Mouse (Mus musculus): Measurements from ENCODE around the gene Olfr1532-ps1. TPM values are rescaled to one million over a fixed set of nuclear protein-coding genes. Genes with fewer than 3 reads are reported as not detected.
"Not testable (repeated sequence)": the region's sequence is repeated elsewhere in the genome, so short reads cannot be mapped to it uniquely, and the experiment has no call there.

Olfr1532-ps1 gene
- polyA plus RNA-seq (2015; fragmentation: Nextera tagmentation; extraction: Ambion mirVana), result not detected in 2 replicates

GRCm38 (mm10) chr7:106907676-106908075 is at the start of gene Olfr1532-ps1:
Olfr1532-ps1 (plus strand) TSS chr7:106908001.
- Histone ChIP-seq H3K36me3 (no peaks in the 10 kb centered on the region), H3K27ac (replicated peaks) (no peak within 1 kb of the TSS), H3K9ac (no peak within 1 kb of the TSS), H3K9me3 (no peaks in the 10 kb centered on the region), H3K4me2 (no peak within 1 kb of the TSS), H3K27me3 (no peaks in the 10 kb centered on the region), H3K4me3 (no peak within 1 kb of the TSS), H3K4me1 (replicated peaks) (no peaks in the 10 kb centered on the region)
- 68% methylated on average over 2 of the region's 2 CpGs for WGBS
- no peak for ATAC-seq (ENCODE audit: low read depth)

- H3K9ac ChIP-seq, result no peak within 1 kb of the TSS
- H3K36me3 ChIP-seq, result no peaks in the 10 kb centered on the region
- H3K9me3 ChIP-seq, result no peaks in the 10 kb centered on the region
- no peak for ATAC-seq (ENCODE audit: low read depth)
- H3K4me1 ChIP-seq (replicated peaks), result no peaks in the 10 kb centered on the region
- H3K4me2 ChIP-seq, result no peak within 1 kb of the TSS
- no peaks in the 10 kb centered on the region for H3K27me3 ChIP-seq
- no peak within 1 kb of the TSS for H3K4me3 ChIP-seq
- no peak within 1 kb of the TSS for H3K27ac ChIP-seq (replicated peaks)
These were observed 44.9 kb upstream of the Olfr1532-ps1 start, which contains the start of gene Olfr704 for GRCm38 (mm10) chr7:106862885-106863284. Olfr704 (plus strand) TSS chr7:106863185.

DNA sequence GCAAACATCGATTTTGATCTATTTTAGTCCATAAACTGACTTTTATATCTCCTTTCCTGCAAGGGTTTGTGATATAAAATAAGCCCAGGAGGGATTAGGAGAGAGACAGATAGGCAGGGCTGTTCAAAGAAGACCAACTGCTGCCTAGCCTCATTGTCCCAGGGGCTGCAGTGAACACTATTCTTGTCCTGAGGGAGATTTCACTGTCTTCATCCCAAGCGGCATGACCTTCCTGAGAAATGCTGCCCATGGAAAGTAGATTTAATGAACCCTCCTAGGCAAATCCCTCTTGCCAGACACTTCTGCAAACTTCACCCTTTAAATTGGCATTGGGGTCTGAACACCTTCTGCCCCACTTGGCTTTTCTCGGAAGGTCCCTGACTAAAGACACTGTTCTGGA is 31.0 kb upstream of the Olfr1532-ps1 start, which contains the start of gene Olfr705:
Gene Olfr705 (minus strand): TSS at position 101 of the 400 bp plus-strand sequence.
- Histone ChIP-seq H3K4me2 (no peak within 1 kb of the TSS), H3K27me3 (no peaks in the 10 kb centered on the region), H3K9ac (no peak within 1 kb of the TSS), H3K9me3 (no peaks in the 10 kb centered on the region), H3K36me3 (no peaks in the 10 kb centered on the region), H3K27ac (replicated peaks) (no peak within 1 kb of the TSS), H3K4me3 (no peak within 1 kb of the TSS), H3K4me1 (replicated peaks) (no peaks in the 10 kb centered on the region)
- WGBS, result 86% methylated on average over 3 of the region's 3 CpGs
- no peak for ATAC-seq (ENCODE audit: low read depth)

GRCm38 (mm10) chr7:106888062-106888461 is 19.7 kb upstream of the Olfr1532-ps1 start, which contains the start of gene Olfr706:
Olfr706 (minus strand) TSS chr7:106888162.
- H3K27ac ChIP-seq (replicated peaks), result no peak within 1 kb of the TSS
- no peaks in the 10 kb centered on the region for H3K9me3 ChIP-seq
- 86% methylated on average over 2 of the region's 2 CpGs for WGBS
- H3K4me1 ChIP-seq (replicated peaks), result no peaks in the 10 kb centered on the region
- no peaks in the 10 kb centered on the region for H3K36me3 ChIP-seq
- H3K4me2 ChIP-seq, result no peak within 1 kb of the TSS
- no peak within 1 kb of the TSS for H3K9ac ChIP-seq
- H3K4me3 ChIP-seq, result no peak within 1 kb of the TSS
- no peaks in the 10 kb centered on the region for H3K27me3 ChIP-seq
- no peak for ATAC-seq (ENCODE audit: low read depth)

DNA sequence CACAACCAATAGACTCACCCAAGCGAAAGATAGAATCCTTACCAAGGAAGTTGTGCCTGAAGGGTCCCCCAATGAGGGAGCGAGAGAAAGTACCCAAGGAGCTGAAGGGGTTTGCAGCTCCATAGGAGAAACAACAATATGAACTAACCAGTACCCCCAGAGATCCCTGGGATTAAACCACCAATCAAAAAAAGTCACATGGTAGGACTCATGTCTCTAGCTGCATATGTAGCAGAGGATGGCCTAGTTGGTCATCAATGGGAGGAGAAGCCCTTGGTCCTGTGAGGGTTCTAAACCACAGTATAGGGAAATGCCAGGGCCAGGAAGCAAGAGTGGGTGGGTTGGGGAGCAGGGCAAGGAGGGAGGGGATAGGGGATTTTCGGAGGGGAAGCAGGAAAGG is 6.7 kb upstream of the Olfr1532-ps1 start, which contains the start of gene Olfr707:
Gene Olfr707 (minus strand): TSS at position 101 of the 400 bp plus-strand sequence.
- not testable (repeated sequence) for H3K4me1 ChIP-seq (replicated peaks); H3K36me3 ChIP-seq; H3K9ac ChIP-seq; H3K4me2 ChIP-seq; H3K27ac ChIP-seq (replicated peaks); ATAC-seq (ENCODE audit: low read depth); H3K27me3 ChIP-seq; H3K4me3 ChIP-seq; H3K9me3 ChIP-seq
- 92% methylated on average over 3 of the region's 3 CpGs for WGBS

GRCm38 (mm10) chr7:106920961-106921360 is 13.2 kb downstream of the Olfr1532-ps1 start:
- H3K27ac ChIP-seq (replicated peaks); H3K36me3 ChIP-seq; H3K4me3 ChIP-seq; H3K4me2 ChIP-seq; H3K9ac ChIP-seq; H3K4me1 ChIP-seq (replicated peaks); ATAC-seq (ENCODE audit: low read depth); H3K27me3 ChIP-seq; H3K9me3 ChIP-seq: not testable (repeated sequence)
- 89% methylated on average over 7 of the region's 7 CpGs for WGBS

GRCm38 (mm10) chr7:106932119-106932518 is 24.3 kb downstream of the Olfr1532-ps1 start, which contains the start of gene Olfr709-ps1:
Olfr709-ps1 (minus strand) TSS chr7:106932219.
- H3K4me2 ChIP-seq, result no peak within 1 kb of the TSS
- no peaks in the 10 kb centered on the region for H3K4me1 ChIP-seq (replicated peaks)
- H3K27me3 ChIP-seq, result no peaks in the 10 kb centered on the region
- no peak for ATAC-seq (ENCODE audit: low read depth)
- no peak within 1 kb of the TSS for H3K9ac ChIP-seq
- no peak within 1 kb of the TSS for H3K4me3 ChIP-seq
- H3K9me3 ChIP-seq, result no peaks in the 10 kb centered on the region
- H3K36me3 ChIP-seq, result no peaks in the 10 kb centered on the region
- no peak within 1 kb of the TSS for H3K27ac ChIP-seq (replicated peaks)

DNA sequence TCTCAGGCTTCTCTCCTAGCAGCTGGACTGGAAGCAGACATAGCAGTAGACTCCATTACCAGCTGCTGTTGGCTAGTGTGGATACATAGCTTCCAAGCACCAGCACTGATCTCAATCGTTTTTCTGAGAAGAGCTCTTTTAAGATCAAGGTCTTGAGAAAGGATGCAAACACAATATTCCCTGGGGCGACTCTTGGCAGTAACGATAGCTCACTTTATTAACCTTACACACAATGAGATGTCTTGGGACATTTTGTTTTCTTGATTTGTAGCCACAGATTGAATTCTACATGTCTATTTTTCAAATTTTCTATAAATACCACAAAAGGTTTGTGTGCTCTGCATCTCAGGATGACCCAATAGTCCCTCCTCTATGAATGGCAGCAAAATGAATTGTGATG is 40.4 kb downstream of the Olfr1532-ps1 start, which contains the start of gene Olfr710:
Gene Olfr710 (minus strand): TSS at position 101 of the 400 bp plus-strand sequence.
- no peak within 1 kb of the TSS for H3K4me3 ChIP-seq
- WGBS, result 78% methylated on average over 3 of the region's 3 CpGs
- no peaks in the 10 kb centered on the region for H3K27me3 ChIP-seq

DNA sequence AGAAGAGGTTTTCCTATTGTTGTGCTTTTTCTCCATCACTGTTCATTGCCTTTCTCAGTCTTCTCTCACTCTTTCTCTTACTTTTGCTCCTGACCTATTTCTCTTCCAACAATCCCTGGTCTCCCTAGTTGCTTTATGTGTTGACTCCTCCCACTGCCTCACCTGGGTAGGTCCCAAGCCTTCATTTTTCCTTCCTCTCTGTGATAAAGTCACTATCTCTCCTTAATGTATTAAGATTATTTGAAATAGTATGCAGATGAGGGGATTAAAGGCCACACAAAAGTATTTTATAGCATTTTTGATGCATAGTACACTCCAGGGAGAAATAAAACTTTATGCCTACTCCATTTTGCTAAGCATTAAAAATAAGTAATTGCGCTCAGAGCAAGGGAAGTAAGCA is 56.0 kb downstream of the Olfr1532-ps1 start, which contains the start of gene Olfr6:
Gene Olfr6 (minus strand): TSS at position 101 of the 400 bp plus-strand sequence.
- H3K27me3 ChIP-seq, result no peaks in the 10 kb centered on the region
- H3K4me1 ChIP-seq (replicated peaks), result no peaks in the 10 kb centered on the region

More for the DNA sequence above, 40.4 kb downstream of the Olfr1532-ps1 start, which contains the start of gene Olfr710:
- no peak within 1 kb of the TSS for H3K4me2 ChIP-seq
- H3K27ac ChIP-seq (replicated peaks), result no peak within 1 kb of the TSS
- no peak for ATAC-seq (ENCODE audit: low read depth)
- no peak within 1 kb of the TSS for H3K9ac ChIP-seq
- H3K4me1 ChIP-seq (replicated peaks), result no peaks in the 10 kb centered on the region
- no peaks in the 10 kb centered on the region for H3K9me3 ChIP-seq
- no peaks in the 10 kb centered on the region for H3K36me3 ChIP-seq

More for the DNA sequence above, 56.0 kb downstream of the Olfr1532-ps1 start, which contains the start of gene Olfr6:
- Histone ChIP-seq H3K4me2 (no peak within 1 kb of the TSS), H3K27ac (replicated peaks) (no peak within 1 kb of the TSS), H3K9me3 (no peaks in the 10 kb centered on the region), H3K36me3 (no peaks in the 10 kb centered on the region), H3K9ac (no peak within 1 kb of the TSS), H3K4me3 (no peak within 1 kb of the TSS)
- 81% methylated on average over 1 of the region's 1 CpGs for WGBS
- no peak for ATAC-seq (ENCODE audit: low read depth)

Other genes starting within 250 kb of the Olfr1532-ps1 start
- gene Olfr693, start 227.4 kb upstream of the Olfr1532-ps1 start, polyA plus RNA-seq (2015; fragmentation: Nextera tagmentation; extraction: Ambion mirVana), result not detected in 2 replicates
- not detected in 2 replicates for gene Olfr694, start 216.2 kb upstream of the Olfr1532-ps1 start, polyA plus RNA-seq (2015; fragmentation: Nextera tagmentation; extraction: Ambion mirVana)
- gene Olfr695, start 191.6 kb upstream of the Olfr1532-ps1 start, polyA plus RNA-seq (2015; fragmentation: Nextera tagmentation; extraction: Ambion mirVana), result not detected in 2 replicates
- not detected in 2 replicates for gene Olfr697, start 165.6 kb upstream of the Olfr1532-ps1 start, polyA plus RNA-seq (2015; fragmentation: Nextera tagmentation; extraction: Ambion mirVana)
- not detected in 2 replicates for gene Olfr698, start 152.6 kb upstream of the Olfr1532-ps1 start, polyA plus RNA-seq (2015; fragmentation: Nextera tagmentation; extraction: Ambion mirVana)
- not detected in 2 replicates for gene Olfr699, start 114.8 kb upstream of the Olfr1532-ps1 start, polyA plus RNA-seq (2015; fragmentation: Nextera tagmentation; extraction: Ambion mirVana)
- not detected in 2 replicates for gene Olfr700, start 99.2 kb upstream of the Olfr1532-ps1 start, polyA plus RNA-seq (2015; fragmentation: Nextera tagmentation; extraction: Ambion mirVana)
- not detected in 2 replicates for gene Olfr701, start 93.9 kb upstream of the Olfr1532-ps1 start, polyA plus RNA-seq (2015; fragmentation: Nextera tagmentation; extraction: Ambion mirVana)
- not detected in 2 replicates for gene Olfr702, start 74.1 kb upstream of the Olfr1532-ps1 start, polyA plus RNA-seq (2015; fragmentation: Nextera tagmentation; extraction: Ambion mirVana)
- not detected in 2 replicates for gene Olfr703, start 64.6 kb upstream of the Olfr1532-ps1 start, polyA plus RNA-seq (2015; fragmentation: Nextera tagmentation; extraction: Ambion mirVana)
- gene Olfr704, start 44.8 kb upstream of the Olfr1532-ps1 start, polyA plus RNA-seq (2015; fragmentation: Nextera tagmentation; extraction: Ambion mirVana), result not detected in 2 replicates
- not detected in 2 replicates for gene Olfr705, start 31.1 kb upstream of the Olfr1532-ps1 start, polyA plus RNA-seq (2015; fragmentation: Nextera tagmentation; extraction: Ambion mirVana)
- gene Olfr706, start 19.8 kb upstream of the Olfr1532-ps1 start, polyA plus RNA-seq (2015; fragmentation: Nextera tagmentation; extraction: Ambion mirVana), result not detected in 2 replicates
- gene Olfr707, start 6.8 kb upstream of the Olfr1532-ps1 start, polyA plus RNA-seq (2015; fragmentation: Nextera tagmentation; extraction: Ambion mirVana), result not detected in 2 replicates
- gene Olfr709-ps1, start 24.2 kb downstream of the Olfr1532-ps1 start, polyA plus RNA-seq (2015; fragmentation: Nextera tagmentation; extraction: Ambion mirVana), result not detected in 2 replicates
- not detected in 2 replicates for gene Olfr710, start 40.3 kb downstream of the Olfr1532-ps1 start, polyA plus RNA-seq (2015; fragmentation: Nextera tagmentation; extraction: Ambion mirVana)
- not detected in 2 replicates for gene Olfr6, start 55.9 kb downstream of the Olfr1532-ps1 start, polyA plus RNA-seq (2015; fragmentation: Nextera tagmentation; extraction: Ambion mirVana)
- gene Olfr711, start 67.5 kb downstream of the Olfr1532-ps1 start, polyA plus RNA-seq (2015; fragmentation: Nextera tagmentation; extraction: Ambion mirVana), result not detected in 2 replicates
- gene Olfr2, start 98.1 kb downstream of the Olfr1532-ps1 start, polyA plus RNA-seq (2015; fragmentation: Nextera tagmentation; extraction: Ambion mirVana), result not detected in 2 replicates
- not detected in 2 replicates for gene Olfr713, start 123.2 kb downstream of the Olfr1532-ps1 start, polyA plus RNA-seq (2015; fragmentation: Nextera tagmentation; extraction: Ambion mirVana)
- not detected in 2 replicates for gene Olfr714, start 163.0 kb downstream of the Olfr1532-ps1 start, polyA plus RNA-seq (2015; fragmentation: Nextera tagmentation; extraction: Ambion mirVana)
- not detected in 2 replicates for gene Olfr17, start 185.2 kb downstream of the Olfr1532-ps1 start, polyA plus RNA-seq (2015; fragmentation: Nextera tagmentation; extraction: Ambion mirVana)
- gene Olfr715b, start 202.4 kb downstream of the Olfr1532-ps1 start, polyA plus RNA-seq (2015; fragmentation: Nextera tagmentation; extraction: Ambion mirVana), result not detected in 2 replicates
- not detected in 2 replicates for gene Olfr715, start 223.1 kb downstream of the Olfr1532-ps1 start, polyA plus RNA-seq (2015; fragmentation: Nextera tagmentation; extraction: Ambion mirVana)
- gene Olfr716, start 230.3 kb downstream of the Olfr1532-ps1 start, polyA plus RNA-seq (2015; fragmentation: Nextera tagmentation; extraction: Ambion mirVana), result not detected in 2 replicates

Data from neural tube, embryonic 13.5 days (tissue).